Mouse (Mus musculus): ENCODE data around the gene Aldh9a1. TPM values are rescaled to one million over a fixed set of nuclear protein-coding genes. Genes with fewer than 3 reads are reported as not detected.

Gene Aldh9a1
- polyA plus RNA-seq, 1 experiment = 33.4 TPM

DNA sequence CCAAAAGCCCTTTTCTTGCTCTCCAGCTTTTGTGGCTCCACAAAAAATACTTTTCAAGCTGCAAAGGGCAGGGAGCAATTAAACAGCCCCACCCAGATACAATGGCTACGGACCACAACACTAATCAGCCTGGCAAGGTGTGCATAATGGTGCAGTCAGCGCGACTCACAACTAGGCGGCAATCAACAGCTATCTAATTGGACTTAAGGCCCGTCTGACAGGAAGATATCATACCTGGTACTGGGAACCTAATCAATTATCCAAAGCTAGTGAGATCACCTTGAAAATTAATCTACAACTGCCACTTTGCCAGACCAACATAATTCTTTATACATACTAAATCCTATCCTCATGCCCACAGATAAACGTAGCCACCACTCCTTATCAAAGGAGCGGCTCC lies 32.5 kb downstream of the Aldh9a1 start:
- H3K4me1 ChIP-seq (ENCODE audit: control insufficient read depth, insufficient read depth, low read length) = no peaks in the 10 kb centered on the region
- no peak overlapping the region for H3K4me3 ChIP-seq (ENCODE audit: insufficient read depth, low read length)
- no peak for TF ChIP-seq CTCF (IDR thresholded peaks at IDR 0.05; ENCODE audit: extremely low read depth, insufficient read depth, low read length)
- TF ChIP-seq POLR2A (IDR thresholded peaks at IDR 0.05; ENCODE audit: extremely low read depth, insufficient read depth, low read length) = no peak

DNA sequence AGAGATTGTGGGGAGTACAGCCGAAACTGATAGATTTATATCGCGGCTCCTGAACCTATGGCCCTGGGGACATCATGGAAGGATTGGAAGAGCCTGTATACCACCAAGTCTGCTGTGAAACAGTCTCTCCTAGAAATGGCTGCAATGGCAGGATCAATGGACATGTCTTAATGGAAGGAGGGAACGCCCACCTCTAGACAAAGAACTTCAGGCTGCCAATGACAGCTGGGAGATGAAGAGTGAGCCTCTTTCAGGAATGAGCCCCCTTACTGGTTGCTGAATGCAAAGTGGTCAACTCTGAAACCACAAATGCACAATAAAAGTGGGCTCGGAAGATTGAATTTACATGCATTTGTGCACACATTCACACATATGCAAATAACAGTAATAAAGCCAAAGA lies 33.0 kb downstream of the Aldh9a1 start:
- Histone ChIP-seq H3K4me1 (ENCODE audit: control insufficient read depth, insufficient read depth, low read length) (no peaks in the 10 kb centered on the region), H3K27ac (ENCODE audit: insufficient read depth, low read length) (no peak overlapping the region), H3K4me3 (ENCODE audit: insufficient read depth, low read length) (no peak overlapping the region)
- TF ChIP-seq CTCF (IDR thresholded peaks at IDR 0.05; ENCODE audit: extremely low read depth, insufficient read depth, low read length) (no peak), POLR2A (IDR thresholded peaks at IDR 0.05; ENCODE audit: extremely low read depth, insufficient read depth, low read length) (no peak)

More for the DNA sequence above, 32.5 kb downstream of the Aldh9a1 start:
- H3K27ac ChIP-seq (ENCODE audit: insufficient read depth, low read length) = no peak overlapping the region

DNA sequence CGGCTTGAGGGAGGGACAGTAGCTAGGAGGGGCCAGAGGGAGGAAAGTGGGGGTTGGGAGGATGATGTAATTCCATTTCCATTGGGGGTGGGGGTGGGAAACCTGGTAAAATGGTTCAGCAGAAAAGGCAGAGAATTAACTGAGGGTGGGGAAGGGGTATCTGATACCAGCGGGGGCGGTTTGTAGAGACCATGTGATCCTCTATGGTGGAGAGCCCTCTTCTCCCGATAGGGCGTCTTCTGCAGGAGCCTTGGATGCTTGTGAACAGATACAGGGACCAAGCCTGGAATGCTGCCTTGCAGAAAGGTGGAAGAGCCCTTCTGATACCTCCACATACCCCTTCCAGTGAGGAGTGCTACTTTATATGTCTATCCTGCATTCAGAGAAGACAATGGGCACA lies 33.4 kb downstream of the Aldh9a1 start:
- H3K27ac ChIP-seq (ENCODE audit: insufficient read depth, low read length) = no peak overlapping the region
- TF ChIP-seq CTCF (IDR thresholded peaks at IDR 0.05; ENCODE audit: extremely low read depth, insufficient read depth, low read length) = no peak
- TF ChIP-seq POLR2A (IDR thresholded peaks at IDR 0.05; ENCODE audit: extremely low read depth, insufficient read depth, low read length) = no peak
- 0 out of 2 replicates have a peak, but pooled peaks cover under 1% of the 10 kb centered on the region for H3K4me1 ChIP-seq (ENCODE audit: control insufficient read depth, insufficient read depth, low read length)
- no peak overlapping the region for H3K4me3 ChIP-seq (ENCODE audit: insufficient read depth, low read length)

DNA sequence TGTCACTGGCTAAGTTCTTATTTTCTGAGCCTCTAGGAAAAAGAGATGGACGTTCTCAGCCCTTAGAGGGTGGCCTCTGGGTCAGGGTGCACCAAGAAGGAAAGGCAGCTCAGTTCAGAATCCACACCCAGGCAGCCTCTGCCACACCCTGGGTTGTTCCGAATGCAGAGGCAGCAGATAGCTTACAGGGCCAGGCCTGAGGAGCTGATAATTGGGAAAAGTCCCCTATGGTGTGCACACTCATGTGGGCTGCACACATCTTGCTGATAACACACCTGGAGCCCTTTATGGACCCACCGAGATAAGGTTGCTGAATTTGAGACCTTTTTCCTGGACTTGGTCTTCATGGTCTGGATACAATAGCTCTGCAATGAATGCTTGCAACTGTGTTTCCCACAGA lies 34.4 kb downstream of the Aldh9a1 start:
- Histone ChIP-seq H3K4me3 (ENCODE audit: insufficient read depth, low read length) (no peak overlapping the region), H3K27ac (ENCODE audit: insufficient read depth, low read length) (no peak overlapping the region), H3K4me1 (ENCODE audit: control insufficient read depth, insufficient read depth, low read length) (0 out of 2 replicates have a peak, but pooled peaks cover 2% of the 10 kb centered on the region)
- no peak for TF ChIP-seq POLR2A (IDR thresholded peaks at IDR 0.05; ENCODE audit: extremely low read depth, insufficient read depth, low read length)
- TF ChIP-seq CTCF (IDR thresholded peaks at IDR 0.05; ENCODE audit: extremely low read depth, insufficient read depth, low read length) = no peak

DNA sequence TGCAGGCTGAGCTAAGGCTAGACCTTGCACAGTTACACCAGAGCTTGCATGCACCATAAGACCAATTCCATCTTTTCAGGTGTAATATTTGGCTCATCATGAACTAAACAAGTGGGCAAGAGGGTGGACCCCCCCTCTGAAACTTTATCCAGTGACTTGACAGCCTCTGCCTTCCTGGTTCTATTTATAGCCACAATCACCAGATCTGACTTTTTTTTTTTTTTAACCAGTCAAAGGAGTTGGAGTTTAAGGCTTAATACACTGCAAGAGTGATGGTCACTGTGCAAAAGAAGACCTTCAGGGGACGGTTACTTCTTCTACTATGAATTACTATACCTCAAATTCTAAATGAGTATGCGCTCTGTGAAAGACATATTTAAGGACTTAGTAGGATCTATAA lies 35.4 kb downstream of the Aldh9a1 start:
- TF ChIP-seq CTCF (IDR thresholded peaks at IDR 0.05; ENCODE audit: extremely low read depth, insufficient read depth, low read length) (no peak), POLR2A (IDR thresholded peaks at IDR 0.05; ENCODE audit: extremely low read depth, insufficient read depth, low read length) (no peak)
- Histone ChIP-seq H3K27ac (ENCODE audit: insufficient read depth, low read length) (no peak overlapping the region), H3K4me1 (ENCODE audit: control insufficient read depth, insufficient read depth, low read length) (0 out of 2 replicates have a peak, but pooled peaks cover 2% of the 10 kb centered on the region), H3K4me3 (ENCODE audit: insufficient read depth, low read length) (no peak overlapping the region)

DNA sequence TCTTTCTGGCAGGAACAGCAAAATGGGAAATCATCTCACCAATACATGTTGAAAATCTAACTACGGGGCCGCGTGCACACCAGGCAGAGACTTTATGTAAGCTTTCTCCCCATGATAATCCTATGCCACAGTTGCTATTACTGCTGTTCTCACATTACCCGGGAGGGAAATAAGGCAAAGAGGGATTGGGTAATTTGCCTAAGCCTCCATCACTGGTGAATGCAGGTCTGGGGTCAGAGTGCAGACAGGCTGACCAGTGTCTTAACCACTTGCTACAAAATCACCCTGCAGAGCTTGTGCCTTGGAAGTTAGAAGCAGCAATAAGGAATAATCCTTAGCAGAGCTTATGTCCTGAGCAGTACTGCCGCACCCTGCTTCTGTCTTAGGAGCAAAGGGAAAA lies 35.8 kb downstream of the Aldh9a1 start:
- Histone ChIP-seq H3K4me3 (ENCODE audit: insufficient read depth, low read length) (no peak overlapping the region), H3K27ac (ENCODE audit: insufficient read depth, low read length) (no peak overlapping the region), H3K4me1 (ENCODE audit: control insufficient read depth, insufficient read depth, low read length) (0 out of 2 replicates have a peak, but pooled peaks cover 2% of the 10 kb centered on the region)
- TF ChIP-seq CTCF (IDR thresholded peaks at IDR 0.05; ENCODE audit: extremely low read depth, insufficient read depth, low read length) (no peak), POLR2A (IDR thresholded peaks at IDR 0.05; ENCODE audit: extremely low read depth, insufficient read depth, low read length) (no peak)

DNA sequence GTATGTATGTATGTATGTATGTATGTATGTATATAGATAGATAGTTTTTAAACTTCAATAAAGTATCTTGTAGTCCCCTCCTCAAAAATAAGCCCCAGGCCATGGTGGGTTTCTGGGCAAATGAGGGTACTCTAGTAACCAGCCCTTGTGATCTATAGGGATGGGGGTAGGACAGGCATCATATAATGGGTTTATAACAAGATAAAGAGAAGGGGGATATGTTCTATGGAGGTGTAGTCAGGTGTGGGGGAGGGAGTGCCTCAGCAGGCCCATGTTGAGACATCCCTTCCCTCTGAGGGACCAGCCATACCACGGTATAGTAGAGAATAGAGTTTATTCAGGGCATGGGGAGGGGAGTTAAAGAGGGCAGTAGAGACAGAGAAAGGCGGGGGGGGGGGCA lies 36.7 kb downstream of the Aldh9a1 start:
- H3K4me3 ChIP-seq (ENCODE audit: insufficient read depth, low read length) = no peak overlapping the region
- TF ChIP-seq POLR2A (IDR thresholded peaks at IDR 0.05; ENCODE audit: extremely low read depth, insufficient read depth, low read length) (no peak), CTCF (IDR thresholded peaks at IDR 0.05; ENCODE audit: extremely low read depth, insufficient read depth, low read length) (no peak)
- 0 out of 2 replicates have a peak, but pooled peaks cover 3% of the 10 kb centered on the region for H3K4me1 ChIP-seq (ENCODE audit: control insufficient read depth, insufficient read depth, low read length)
- no peak overlapping the region for H3K27ac ChIP-seq (ENCODE audit: insufficient read depth, low read length)

DNA sequence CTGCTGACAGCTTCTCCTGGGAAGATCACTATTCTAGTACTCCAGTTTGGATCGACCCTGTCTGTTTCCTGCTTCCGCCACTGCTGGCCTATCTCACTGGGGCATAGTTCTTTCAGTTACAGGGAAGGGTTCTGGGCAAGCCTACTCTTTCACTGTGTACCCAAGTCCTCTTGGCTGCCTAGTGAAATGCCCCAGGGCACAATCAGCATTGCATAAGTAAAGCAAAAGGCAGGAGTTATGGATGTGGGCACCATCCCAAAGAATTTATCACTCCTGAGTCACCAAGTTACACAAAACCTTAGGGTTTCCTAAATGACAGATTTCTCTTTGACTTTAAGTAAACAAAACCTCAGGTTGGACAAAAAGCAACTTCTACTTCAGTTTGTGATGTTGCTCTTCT lies 37.5 kb downstream of the Aldh9a1 start:
- 0 out of 2 replicates have a peak, but pooled peaks cover 3% of the 10 kb centered on the region for H3K4me1 ChIP-seq (ENCODE audit: control insufficient read depth, insufficient read depth, low read length)
- no peak for TF ChIP-seq POLR2A (IDR thresholded peaks at IDR 0.05; ENCODE audit: extremely low read depth, insufficient read depth, low read length)
- TF ChIP-seq CTCF (IDR thresholded peaks at IDR 0.05; ENCODE audit: extremely low read depth, insufficient read depth, low read length) = no peak
- no peak overlapping the region for H3K27ac ChIP-seq (ENCODE audit: insufficient read depth, low read length)
- no peak overlapping the region for H3K4me3 ChIP-seq (ENCODE audit: insufficient read depth, low read length)

DNA sequence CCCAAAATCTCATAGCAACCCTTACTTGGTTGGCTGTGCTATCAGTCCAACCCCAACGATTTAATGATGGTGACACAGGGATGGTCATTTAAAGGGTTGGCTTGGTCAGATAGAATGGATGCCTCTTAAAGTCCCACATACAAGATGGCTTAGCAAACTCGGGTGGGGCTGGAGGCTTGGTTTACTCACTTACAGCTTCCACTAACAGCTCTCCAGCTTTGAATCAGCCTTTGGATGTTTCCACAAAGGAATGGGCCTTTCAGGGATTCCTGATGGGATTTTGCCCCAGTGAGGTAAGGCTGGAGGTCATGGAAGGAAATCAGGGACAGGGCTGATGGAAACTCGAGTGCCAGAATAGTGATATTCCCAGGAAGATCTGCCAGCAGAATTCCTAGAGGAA lies 38.0 kb downstream of the Aldh9a1 start:
- no peak for TF ChIP-seq POLR2A (IDR thresholded peaks at IDR 0.05; ENCODE audit: extremely low read depth, insufficient read depth, low read length)
- no peak for TF ChIP-seq CTCF (IDR thresholded peaks at IDR 0.05; ENCODE audit: extremely low read depth, insufficient read depth, low read length)
- H3K4me3 ChIP-seq (ENCODE audit: insufficient read depth, low read length) = no peak overlapping the region
- no peak overlapping the region for H3K27ac ChIP-seq (ENCODE audit: insufficient read depth, low read length)
- 0 out of 2 replicates have a peak, but pooled peaks cover 3% of the 10 kb centered on the region for H3K4me1 ChIP-seq (ENCODE audit: control insufficient read depth, insufficient read depth, low read length)

DNA sequence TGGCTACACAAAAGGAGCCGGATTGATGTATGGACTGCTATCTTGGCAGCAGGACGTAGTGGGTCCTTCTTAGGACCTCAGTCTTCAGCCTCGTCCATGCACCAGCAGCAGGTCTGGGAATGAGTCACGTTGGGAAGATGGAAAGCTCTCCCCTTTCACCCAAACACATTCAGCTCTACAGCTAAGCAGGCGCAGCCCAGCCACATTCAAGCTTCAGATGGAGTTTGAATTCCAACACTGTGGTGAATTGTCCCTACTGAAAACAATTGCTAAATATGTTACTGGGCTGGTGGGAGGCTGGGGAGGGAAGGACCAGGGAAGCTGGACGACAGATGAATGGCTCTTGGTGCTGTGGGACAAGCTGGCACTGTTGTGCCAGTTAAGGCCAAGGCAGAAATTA lies 38.8 kb downstream of the Aldh9a1 start:
- H3K4me3 ChIP-seq (ENCODE audit: insufficient read depth, low read length) = no peak overlapping the region
- H3K27ac ChIP-seq (ENCODE audit: insufficient read depth, low read length) = no peak overlapping the region
- 0 out of 2 replicates have a peak, but pooled peaks cover 3% of the 10 kb centered on the region for H3K4me1 ChIP-seq (ENCODE audit: control insufficient read depth, insufficient read depth, low read length)

More for the DNA sequence above, 38.8 kb downstream of the Aldh9a1 start:
- no peak for TF ChIP-seq POLR2A (IDR thresholded peaks at IDR 0.05; ENCODE audit: extremely low read depth, insufficient read depth, low read length)
- no peak for TF ChIP-seq CTCF (IDR thresholded peaks at IDR 0.05; ENCODE audit: extremely low read depth, insufficient read depth, low read length)
